Mouse (Mus musculus): ENCODE data around the gene Trim61. TPM values are rescaled to one million over a fixed set of nuclear protein-coding genes. Genes with fewer than 3 reads are reported as not detected.

Trim61 gene
- total RNA-seq, 4 experiments from 2014 or later = not detected

GRCm38 (mm10) chr8:64987731-64988130, 30.6 kb downstream of the Trim61 start, which contains the start of gene Trim75:
TSS of gene Trim75 (minus strand) at chr8:64987831.
- no peak for DNase-seq (ENCODE audit: low spot score in 2 of 2)

GRCm38 (mm10) chr8:64983150-64983897, 35.0 kb downstream of the Trim61 start:
- no peak for DNase-seq (ENCODE audit: low spot score in 2 of 2)

Other genes with a start within 250 kb of the Trim61 start
- 100 to 1,000 TPM; 167 to 176 (median 171) TPM for gene Klhl2, start 168.5 kb downstream of the Trim61 start, total RNA-seq (2022)
- gene Tmem192, start 71.3 kb downstream of the Trim61 start, total RNA-seq (2022) = 10 to 100 TPM; 29.7 to 31.6 (median 30.9) TPM
- not detected for gene Trim75, start 30.7 kb downstream of the Trim61 start, total RNA-seq (2022)
- not detected for gene Trim60, start 61 bp upstream of the Trim61 start, total RNA-seq (2022)
- not detected for gene Apela, start 18.8 kb upstream of the Trim61 start, total RNA-seq (2022)
- gene Gm10663, start 56.5 kb upstream of the Trim61 start, total RNA-seq (2022) = not detected
- gene BC030870, start 111.0 kb upstream of the Trim61 start, total RNA-seq (2022) = not detected